Mouse (Mus musculus): ENCODE results near the gene Gm10428. TPM values are rescaled to one million over a fixed set of nuclear protein-coding genes. Genes with fewer than 3 reads are reported as not detected.

Gm10428 gene
- polyA plus RNA-seq, 1 experiment from 2014 or later: not detected

- H3K27ac ChIP-seq (ENCODE audit: low read length): no peak overlapping the region
- no peak for ATAC-seq (replicated peaks; ENCODE audit: extremely low read depth, insufficient read depth, low FRiP score)
- no peaks in the 10 kb centered on the region for H3K36me3 ChIP-seq (ENCODE audit: control insufficient read depth, insufficient read depth)
- peaks cover 6% of the 10 kb centered on the region; the same call in 1 of the 2 replicates for H3K27me3 ChIP-seq (ENCODE audit: control insufficient read depth, insufficient read depth, low read length)
- H3K9me3 ChIP-seq (replicated peaks; ENCODE audit: control insufficient read depth, low read length): no peaks in the 10 kb centered on the region
- peaks cover 20% of the 10 kb centered on the region for H3K4me1 ChIP-seq (ENCODE audit: control insufficient read depth, insufficient read depth, low read length)
- H3K4me2 ChIP-seq (ENCODE audit: low read depth, low read length): no peak overlapping the region
- WGBS: 83% methylated on average over 6 of the region's 6 CpGs
- no peak overlapping the region for H3K9ac ChIP-seq (ENCODE audit: low read length)
- no peak overlapping the region for H3K4me3 ChIP-seq (ENCODE audit: low read length)
Observed at GRCm38 (mm10) chr11:62757906-62758305, 5.0 kb downstream of the Gm10428 start.

DNA sequence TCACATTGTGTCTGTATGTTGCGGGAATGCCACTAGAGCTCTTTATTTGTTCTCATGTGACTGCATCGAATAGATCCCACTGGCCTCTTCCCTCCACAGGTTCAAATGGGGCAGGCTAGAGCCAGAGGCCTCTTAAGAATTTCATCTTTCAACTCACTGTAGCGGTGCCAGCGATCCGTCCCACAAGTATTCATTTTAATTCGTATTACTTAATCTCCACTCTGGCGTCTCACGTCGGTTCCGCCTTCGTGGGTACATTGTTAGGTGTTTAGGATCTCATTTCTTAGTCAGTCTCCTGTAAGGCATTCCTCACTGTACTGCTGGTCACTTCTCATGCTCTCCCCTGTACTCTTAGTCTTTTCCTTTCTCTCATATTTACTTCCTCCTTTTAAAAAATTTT lies 5.6 kb downstream of the Gm10428 start:
- Histone ChIP-seq H3K9me3 (replicated peaks; ENCODE audit: control insufficient read depth, low read length) (no peaks in the 10 kb centered on the region), H3K4me1 (ENCODE audit: control insufficient read depth, insufficient read depth, low read length) (peaks cover 20% of the 10 kb centered on the region), H3K9ac (ENCODE audit: low read length) (no peak overlapping the region), H3K4me3 (ENCODE audit: low read length) (no peak overlapping the region), H3K4me2 (ENCODE audit: low read depth, low read length) (no peak overlapping the region), H3K27ac (ENCODE audit: low read length) (no peak overlapping the region), H3K27me3 (ENCODE audit: control insufficient read depth, insufficient read depth, low read length) (peaks cover 6% of the 10 kb centered on the region; the same call in 1 of the 2 replicates), H3K36me3 (ENCODE audit: control insufficient read depth, insufficient read depth) (no peaks in the 10 kb centered on the region)
- no peak for ATAC-seq (replicated peaks; ENCODE audit: extremely low read depth, insufficient read depth, low FRiP score)
- WGBS: 89% methylated on average over 11 of the region's 11 CpGs

GRCm38 (mm10) chr11:62760755-62761457 lies 8.0 kb downstream of the Gm10428 start:
- Histone ChIP-seq H3K9ac (ENCODE audit: low read length) (no peak overlapping the region), H3K27ac (ENCODE audit: low read length) (no peak overlapping the region), H3K4me2 (ENCODE audit: low read depth, low read length) (peak overlapping the region; percentile 44), H3K9me3 (replicated peaks; ENCODE audit: control insufficient read depth, low read length) (no peaks in the 10 kb centered on the region), H3K27me3 (ENCODE audit: control insufficient read depth, insufficient read depth, low read length) (peaks cover 6% of the 10 kb centered on the region; the same call in 1 of the 2 replicates), H3K4me1 (ENCODE audit: control insufficient read depth, insufficient read depth, low read length) (peaks cover 20% of the 10 kb centered on the region), H3K36me3 (ENCODE audit: control insufficient read depth, insufficient read depth) (no peaks in the 10 kb centered on the region), H3K4me3 (ENCODE audit: low read length) (no peak overlapping the region)
- ATAC-seq (replicated peaks; ENCODE audit: extremely low read depth, insufficient read depth, low FRiP score): no peak
- WGBS: 65% methylated on average over 9 of the region's 9 CpGs

- H3K4me1 ChIP-seq (ENCODE audit: control insufficient read depth, insufficient read depth, low read length): no peaks in the 10 kb centered on the region
- H3K9ac ChIP-seq (ENCODE audit: low read length): no peak overlapping the region
- WGBS: 92% methylated on average over 7 of the region's 7 CpGs
- H3K27ac ChIP-seq (ENCODE audit: low read length): no peak overlapping the region
- no peak overlapping the region for H3K4me2 ChIP-seq (ENCODE audit: low read depth, low read length)
- peaks cover 29% of the 10 kb centered on the region for H3K36me3 ChIP-seq (ENCODE audit: control insufficient read depth, insufficient read depth)
- peaks cover 36% of the 10 kb centered on the region for H3K9me3 ChIP-seq (replicated peaks; ENCODE audit: control insufficient read depth, low read length)
- H3K4me3 ChIP-seq (ENCODE audit: low read length): no peak overlapping the region
- no peak for ATAC-seq (replicated peaks; ENCODE audit: extremely low read depth, insufficient read depth, low FRiP score)
- H3K27me3 ChIP-seq (ENCODE audit: control insufficient read depth, insufficient read depth, low read length): no peaks in the 10 kb centered on the region
Observed at GRCm38 (mm10) chr11:62776510-62776909, 23.6 kb downstream of the Gm10428 start.

DNA sequence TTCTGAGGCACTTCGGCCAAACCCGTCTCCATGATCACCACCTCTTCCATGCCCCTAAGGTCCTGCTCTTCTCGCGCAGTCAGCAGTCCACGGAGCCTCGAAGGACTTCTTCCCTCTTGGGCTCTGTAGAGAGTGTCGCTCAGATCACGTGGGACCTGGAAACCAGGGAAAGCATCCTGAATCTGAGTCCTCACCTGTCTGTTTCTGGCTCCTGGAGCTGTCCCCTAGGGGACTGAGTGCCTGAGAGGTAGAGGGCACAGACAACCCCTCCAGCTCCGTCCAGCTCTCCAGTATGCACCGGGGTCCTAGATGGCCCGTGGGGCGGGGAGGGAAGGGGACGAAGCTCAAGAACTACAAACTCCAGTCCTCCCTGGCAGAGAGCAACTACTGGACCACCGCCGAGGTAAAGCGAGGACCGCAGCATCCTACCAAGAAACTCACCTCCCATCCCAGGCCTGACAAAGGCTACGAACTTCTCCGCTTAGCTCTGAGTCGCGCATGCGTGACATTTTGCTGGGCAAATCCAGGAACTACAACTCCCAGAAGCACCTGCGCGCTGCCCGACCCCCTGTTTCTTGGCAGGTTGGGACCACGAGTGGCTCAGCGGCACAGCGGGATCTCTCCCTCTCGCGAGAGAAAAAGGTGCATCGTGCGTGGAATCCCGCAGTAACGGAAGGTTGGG lies 36.2 kb downstream of the Gm10428 start, which contains the start of gene Zfp286:
Zfp286 (minus strand) TSS at position 528 of the 682 bp plus-strand sequence.
- Histone ChIP-seq H3K36me3 (ENCODE audit: control insufficient read depth, insufficient read depth) (peaks cover 7% of the 10 kb centered on the region), H3K4me3 (ENCODE audit: low read length) (peak within 1 kb of the TSS; percentile 66), H3K4me2 (ENCODE audit: low read depth, low read length) (peak within 1 kb of the TSS; percentile 80), H3K9ac (ENCODE audit: low read length) (peak within 1 kb of the TSS; percentile 80), H3K4me1 (ENCODE audit: control insufficient read depth, insufficient read depth, low read length) (0 out of 2 replicates have a peak, but pooled peaks cover 5% of the 10 kb centered on the region), H3K9me3 (replicated peaks; ENCODE audit: control insufficient read depth, low read length) (0 out of 2 replicates have a peak, but pooled peaks cover 1% of the 10 kb centered on the region), H3K27me3 (ENCODE audit: control insufficient read depth, insufficient read depth, low read length) (no peaks in the 10 kb centered on the region), H3K27ac (ENCODE audit: low read length) (no peak within 1 kb of the TSS)
- WGBS: 8% methylated on average over 34 of the region's 34 CpGs
- peak; percentile 91 for ATAC-seq (replicated peaks; ENCODE audit: extremely low read depth, insufficient read depth, low FRiP score)

DNA sequence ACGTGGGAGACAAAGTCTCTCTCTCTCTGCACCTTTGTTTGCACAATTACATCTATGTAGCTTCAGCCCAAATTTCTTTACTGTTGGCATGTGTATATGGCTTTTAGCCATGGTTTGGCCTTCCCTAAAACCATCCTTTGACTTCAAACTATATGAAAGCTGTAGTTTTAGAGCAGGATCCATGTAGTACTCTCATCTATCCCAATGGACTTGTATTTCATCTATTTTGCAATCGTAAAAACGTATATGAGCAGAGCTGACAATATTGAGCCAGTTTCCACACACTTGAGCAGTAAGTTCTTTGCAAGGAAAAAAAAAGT lies 36.7 kb downstream of the Gm10428 start:
- ATAC-seq (replicated peaks; ENCODE audit: extremely low read depth, insufficient read depth, low FRiP score): no peak
- peaks cover 2% of the 10 kb centered on the region for H3K36me3 ChIP-seq (ENCODE audit: control insufficient read depth, insufficient read depth)
- 59% methylated on average over 3 of the region's 3 CpGs for WGBS

More for the DNA sequence above, 36.7 kb downstream of the Gm10428 start:
- Histone ChIP-seq H3K9me3 (replicated peaks; ENCODE audit: control insufficient read depth, low read length) (no peaks in the 10 kb centered on the region), H3K27me3 (ENCODE audit: control insufficient read depth, insufficient read depth, low read length) (no peaks in the 10 kb centered on the region), H3K4me2 (ENCODE audit: low read depth, low read length) (peak overlapping the region; percentile 80), H3K27ac (ENCODE audit: low read length) (no peak overlapping the region), H3K4me1 (ENCODE audit: control insufficient read depth, insufficient read depth, low read length) (0 out of 2 replicates have a peak, but pooled peaks cover 5% of the 10 kb centered on the region), H3K9ac (ENCODE audit: low read length) (peak overlapping the region; percentile 80; the same call in 1 of the 2 replicates), H3K4me3 (ENCODE audit: low read length) (peak overlapping the region; percentile 66)

Other genes with a start within 250 kb of the Gm10428 start
- gene Cenpv, start 213.8 kb upstream of the Gm10428 start, polyA plus RNA-seq (2015; fragmentation: Nextera tagmentation; extraction: Ambion mirVana): 18.0 and 21.4 TPM in 2 replicates
- 2,482 and 2,483 TPM in 2 replicates for gene Ubb, start 201.9 kb upstream of the Gm10428 start, polyA plus RNA-seq (2015; fragmentation: Nextera tagmentation; extraction: Ambion mirVana)
- 6.1 and 6.8 TPM in 2 replicates for gene Trpv2, start 178.6 kb upstream of the Gm10428 start, polyA plus RNA-seq (2015; fragmentation: Nextera tagmentation; extraction: Ambion mirVana)
- gene Lrrc75a, start 104.6 kb upstream of the Gm10428 start, polyA plus RNA-seq (2015; fragmentation: Nextera tagmentation; extraction: Ambion mirVana): 11.4 and 15.2 TPM in 2 replicates
- 48.8 and 49.0 TPM in 2 replicates for gene Mmgt2, start 104.4 kb upstream of the Gm10428 start, polyA plus RNA-seq (2015; fragmentation: Nextera tagmentation; extraction: Ambion mirVana)
- gene Zfp287, start 21.2 kb upstream of the Gm10428 start, polyA plus RNA-seq (2015; fragmentation: Nextera tagmentation; extraction: Ambion mirVana): 3.9 and 4.1 TPM in 2 replicates
- gene Zfp286, start 36.4 kb downstream of the Gm10428 start, polyA plus RNA-seq (2015; fragmentation: Nextera tagmentation; extraction: Ambion mirVana): 8.7 and 8.9 TPM in 2 replicates
- gene Trim16, start 67.1 kb downstream of the Gm10428 start, polyA plus RNA-seq (2015; fragmentation: Nextera tagmentation; extraction: Ambion mirVana): 5.8 and 6.9 TPM in 2 replicates
- 0.25 and 0.45 TPM in 2 replicates for gene Fbxw10, start 94.0 kb downstream of the Gm10428 start, polyA plus RNA-seq (2015; fragmentation: Nextera tagmentation; extraction: Ambion mirVana)
- 45.6 and 54.9 TPM in 2 replicates for gene Tvp23b, start 126.4 kb downstream of the Gm10428 start, polyA plus RNA-seq (2015; fragmentation: Nextera tagmentation; extraction: Ambion mirVana)
- gene Cdrt4, start 198.1 kb downstream of the Gm10428 start, polyA plus RNA-seq (2015; fragmentation: Nextera tagmentation; extraction: Ambion mirVana): 0.41 TPM in 1 of 2 replicates, not detected in the other

Data from heart, embryonic 16.5 days (tissue).